Mouse (Mus musculus): ENCODE measurements around the gene Uso1.

Uso1 gene

GRCm38 (mm10) chr5:92137239-92138046 lies at the start of gene Uso1:
TSS of gene Uso1 (plus strand) at chr5:92137938.
- DNase-seq = peak; percentile 99

DNA sequence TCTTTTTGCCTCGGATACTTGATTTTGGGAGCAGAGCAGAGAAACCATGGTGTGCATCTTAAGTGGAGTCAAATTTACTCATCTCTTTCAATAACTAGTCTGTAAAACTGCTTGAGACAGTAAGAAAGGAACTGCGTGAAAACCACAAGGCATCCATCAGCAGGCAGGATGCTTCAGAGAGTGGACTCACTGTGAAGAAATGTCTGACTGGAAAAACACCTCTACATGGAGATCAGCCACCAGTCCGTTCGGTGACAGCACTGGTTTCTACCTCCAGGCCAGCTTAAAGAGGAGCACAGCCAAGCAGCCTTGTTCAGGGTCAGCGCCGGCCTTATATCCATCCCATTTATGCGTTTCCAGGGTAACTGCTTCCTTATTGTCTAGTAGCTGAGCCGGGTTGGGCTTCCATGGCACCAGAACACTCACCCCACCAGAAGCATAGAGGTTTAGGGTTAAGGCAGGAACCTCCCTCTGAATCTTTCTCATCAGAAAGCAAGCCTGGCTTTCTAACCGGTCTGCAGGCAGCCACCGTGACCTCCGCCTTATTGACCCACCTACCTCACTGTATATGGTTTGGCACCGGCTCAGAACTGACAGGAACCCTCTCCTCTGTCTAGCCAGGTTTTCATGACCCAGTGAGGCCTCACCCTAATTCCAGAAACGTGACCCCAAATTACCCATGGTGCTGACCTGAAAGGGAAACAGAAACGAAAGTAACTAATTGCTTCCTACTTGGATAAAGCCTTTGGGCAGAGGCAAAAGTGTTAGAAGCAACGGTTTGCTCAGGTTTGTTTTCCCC lies 44.3 kb upstream of the Uso1 start:
- peak in 1 of 2 experiments; percentile 15 for DNase-seq

DNA sequence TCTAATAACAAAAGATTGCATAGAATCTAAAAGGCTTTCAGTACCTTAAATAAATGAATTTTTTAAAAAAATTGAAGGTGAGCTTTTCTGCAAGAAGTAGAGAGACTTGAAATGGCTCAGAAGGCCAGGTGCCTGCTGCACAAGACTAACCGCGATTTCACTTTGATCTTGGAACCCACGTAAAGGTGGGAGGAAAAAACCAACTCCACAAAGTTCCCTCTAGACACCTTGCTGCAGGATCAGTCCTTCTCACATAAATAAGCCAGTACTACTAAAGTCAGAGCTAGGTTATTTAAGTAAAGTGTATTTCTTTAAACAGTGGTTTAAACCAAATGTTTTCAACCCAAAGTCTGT lies 43.7 kb upstream of the Uso1 start:
- DNase-seq = no peak

DNA sequence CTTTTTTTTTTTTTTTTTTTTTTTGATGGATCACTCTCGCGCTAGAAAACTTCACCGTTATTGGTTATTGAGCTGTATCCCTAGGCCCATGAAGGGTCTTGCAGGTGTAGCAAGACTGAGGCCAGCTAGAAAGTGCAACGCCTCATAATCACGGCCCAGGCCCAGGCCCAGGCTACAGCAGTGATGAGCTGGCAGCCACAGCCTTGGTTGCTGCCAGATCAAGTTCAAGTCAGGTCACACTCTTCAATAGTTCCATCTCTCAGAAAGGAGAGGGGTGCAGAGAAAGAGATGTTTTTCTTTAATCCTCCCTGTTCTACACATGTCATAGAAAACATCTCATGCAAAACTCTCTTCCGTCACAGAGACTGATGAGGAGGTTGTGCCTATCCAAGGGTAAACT lies 41.0 kb upstream of the Uso1 start:
- DNase-seq = no peak

GRCm38 (mm10) chr5:92097779-92098178 lies 40.0 kb upstream of the Uso1 start:
- no peak for DNase-seq

GRCm38 (mm10) chr5:92098351-92099109 lies 39.2 kb upstream of the Uso1 start:
- DNase-seq = peak; percentile 39 to 50

GRCm38 (mm10) chr5:92101601-92102000 lies 36.1 kb upstream of the Uso1 start:
- no peak for DNase-seq

GRCm38 (mm10) chr5:92103062-92103461 lies 34.7 kb upstream of the Uso1 start:
- no peak for DNase-seq

DNA sequence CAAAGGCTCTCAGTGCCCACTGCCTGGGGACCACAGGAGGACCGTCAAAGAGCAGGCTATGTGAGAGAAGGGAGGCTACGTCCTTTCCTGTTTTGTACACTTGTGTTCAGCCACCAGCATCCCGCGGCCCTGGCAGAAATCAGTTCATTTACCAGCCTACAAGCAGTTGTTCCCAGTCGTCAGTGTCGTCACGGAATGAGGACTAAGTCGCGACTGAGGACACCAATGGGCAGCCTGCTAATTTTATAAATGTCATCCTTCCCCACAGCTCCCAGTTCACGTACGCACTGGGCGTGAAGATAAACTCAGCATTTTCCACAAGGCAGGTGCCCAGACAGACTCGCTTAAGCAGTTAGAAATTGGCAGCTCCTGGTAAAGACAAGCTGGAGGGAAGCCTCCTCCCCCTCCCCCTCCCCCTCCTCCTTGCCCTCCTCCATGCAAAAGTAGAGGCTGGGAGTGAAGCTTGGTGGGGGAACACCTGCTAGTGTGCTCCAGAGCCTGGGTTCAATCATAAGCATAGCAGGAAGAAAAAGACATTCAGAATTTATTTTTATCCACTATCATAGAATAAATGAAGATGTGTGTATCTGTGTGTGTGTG lies 33.8 kb upstream of the Uso1 start:
- DNase-seq = no peak

DNA sequence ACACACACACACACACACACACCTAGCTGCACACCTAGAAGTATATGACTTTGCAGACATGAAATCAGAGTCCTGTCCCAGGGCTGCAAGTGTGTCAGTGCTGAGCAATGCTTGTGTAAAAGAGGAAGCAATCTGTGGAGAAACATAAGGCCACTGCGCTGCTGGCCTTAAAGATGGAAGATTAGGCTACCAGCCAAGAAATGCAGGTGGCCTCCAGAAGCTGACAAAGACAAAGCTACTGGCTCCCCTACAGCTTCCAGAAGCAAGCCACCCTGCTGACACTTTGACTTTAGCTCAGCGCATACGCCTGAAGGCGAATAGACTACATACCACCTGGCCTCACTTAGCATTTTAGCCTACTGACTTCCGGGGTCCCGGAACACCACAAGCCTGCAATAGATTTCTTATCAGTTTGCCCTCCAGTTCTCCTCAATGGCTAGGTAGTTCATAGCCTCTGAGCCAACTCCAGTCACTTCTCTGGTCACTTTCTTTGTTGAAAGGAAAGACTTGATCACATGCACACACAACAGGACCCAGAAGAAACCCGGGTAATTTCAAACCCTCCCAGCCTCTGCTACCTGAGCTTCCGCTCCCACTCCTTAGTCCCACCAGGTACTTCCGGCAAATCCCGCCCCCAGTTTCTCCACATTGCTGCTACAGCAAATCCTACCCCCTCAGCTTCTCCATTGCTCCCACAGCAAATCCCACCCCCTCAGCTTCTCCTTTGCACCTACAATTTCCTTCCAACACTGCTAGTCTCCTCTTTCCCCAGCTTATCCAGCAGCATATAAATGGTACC lies 31.2 kb upstream of the Uso1 start:
- DNase-seq = peak in 1 of 2 experiments; percentile 36

GRCm38 (mm10) chr5:92107282-92107681 lies 30.5 kb upstream of the Uso1 start:
- no peak for DNase-seq

DNA sequence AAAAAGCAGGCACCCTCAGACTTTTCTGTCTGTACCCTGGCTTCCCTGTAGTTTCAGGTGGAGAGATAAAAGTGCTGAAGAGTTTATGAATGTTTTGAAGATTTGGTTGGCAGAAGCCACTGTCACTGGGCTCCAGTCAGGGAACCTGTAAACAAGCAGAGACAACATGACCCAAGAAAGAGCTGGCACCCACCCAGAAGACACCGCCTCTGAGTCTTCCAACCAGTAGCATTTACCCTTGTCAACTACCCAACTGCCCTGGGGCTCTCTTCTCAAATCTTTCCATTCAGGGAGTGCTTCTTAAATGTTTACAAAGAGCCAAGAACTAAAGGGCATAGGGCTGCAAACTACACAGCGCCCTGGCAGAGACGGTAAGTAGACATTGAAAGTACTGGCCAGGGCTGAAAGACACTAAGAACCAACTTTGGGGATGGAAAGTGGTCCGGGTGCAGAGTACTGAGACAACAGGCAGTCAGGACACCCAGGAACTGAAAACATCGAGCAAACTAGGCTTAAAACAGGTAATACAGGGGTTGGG lies 26.9 kb upstream of the Uso1 start:
- peak in 1 of 2 experiments; percentile 19 for DNase-seq

GRCm38 (mm10) chr5:92112175-92112574 lies 25.6 kb upstream of the Uso1 start:
- DNase-seq = no peak

DNA sequence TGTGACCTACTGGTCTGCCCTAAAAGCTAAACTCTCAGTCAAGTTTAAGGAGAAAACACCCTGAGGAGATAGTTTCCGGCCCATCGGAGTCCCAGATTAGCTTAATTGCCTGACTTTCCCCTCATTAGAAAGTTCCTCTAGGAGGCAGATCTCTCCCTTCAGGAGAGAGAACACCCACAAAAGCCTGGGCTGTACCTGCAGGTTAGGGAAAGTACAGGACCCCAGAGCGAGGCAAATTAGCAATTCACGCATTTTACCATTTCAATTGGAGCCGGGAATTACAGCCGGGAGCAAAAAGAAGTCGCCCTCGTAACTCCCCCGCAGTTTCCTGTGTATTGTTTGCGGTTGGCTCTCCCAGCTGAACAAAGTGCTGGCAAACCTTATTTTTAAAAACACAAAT lies 25.2 kb upstream of the Uso1 start:
- DNase-seq = no peak

- DNase-seq = no peak
These were observed 24.3 kb upstream of the Uso1 start for GRCm38 (mm10) chr5:92113484-92113883.

GRCm38 (mm10) chr5:92114223-92114622 lies 23.5 kb upstream of the Uso1 start:
- DNase-seq = no peak

DNA sequence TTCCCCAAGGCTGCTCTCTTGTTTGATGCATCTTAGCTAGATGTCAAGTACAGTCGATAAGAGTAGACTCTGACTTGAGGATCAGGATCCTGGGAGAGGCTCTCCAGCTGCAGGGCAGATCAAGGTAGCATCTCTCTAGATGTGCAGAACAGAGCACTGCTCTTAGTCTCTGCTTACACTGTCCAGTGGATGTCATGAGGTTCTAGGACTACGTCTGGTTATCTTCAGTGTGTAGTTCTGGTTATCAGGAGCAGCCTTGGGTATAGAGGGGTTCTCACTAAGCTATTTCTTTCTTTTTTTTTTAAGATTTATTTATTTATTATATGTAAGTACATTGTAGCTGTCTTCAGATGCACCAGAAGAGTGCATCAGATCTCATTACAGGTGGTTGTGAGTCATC lies 22.8 kb upstream of the Uso1 start:
- no peak for DNase-seq

- peak; percentile 60 to 69 for DNase-seq
These were observed 19.8 kb upstream of the Uso1 start for GRCm38 (mm10) chr5:92117823-92118403.

DNA sequence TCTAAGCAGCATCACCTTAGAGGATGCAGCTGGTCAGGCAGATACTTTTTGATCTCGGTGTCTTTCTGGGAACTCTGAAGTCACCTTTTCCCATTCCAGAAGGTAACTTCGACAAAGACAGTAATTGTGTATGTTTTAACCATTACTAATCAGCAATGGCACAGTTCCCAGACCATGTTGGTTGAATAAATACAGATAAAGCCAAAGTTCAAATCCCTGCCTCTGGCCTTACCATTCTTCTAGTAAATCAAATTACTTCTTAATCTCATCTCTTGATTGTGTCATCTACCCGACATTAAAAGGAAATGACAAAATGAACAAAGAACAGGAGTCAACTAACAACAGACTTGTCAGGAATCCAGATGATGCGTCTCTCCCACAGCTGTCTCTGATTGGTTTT lies 16.1 kb upstream of the Uso1 start:
- DNase-seq = no peak

DNA sequence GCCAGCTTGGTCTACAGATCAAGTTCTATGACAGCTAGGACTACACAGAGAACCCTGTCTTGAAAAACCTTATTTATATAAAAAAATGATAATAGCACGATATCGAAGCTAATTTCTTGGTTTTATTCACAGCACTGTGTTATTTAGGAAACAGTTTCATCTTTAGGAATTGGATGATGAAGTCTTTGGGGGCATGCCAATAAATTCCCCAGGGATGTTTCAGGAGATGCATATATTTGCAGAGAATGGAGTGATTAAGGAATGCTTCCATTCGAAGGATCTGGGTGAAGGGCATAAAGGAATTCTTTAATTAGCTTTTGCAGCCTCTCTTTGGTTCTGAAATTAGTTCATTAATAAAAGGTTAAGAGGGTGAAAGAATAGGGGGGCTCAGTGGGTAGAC lies 12.3 kb upstream of the Uso1 start:
- no peak for DNase-seq

DNA sequence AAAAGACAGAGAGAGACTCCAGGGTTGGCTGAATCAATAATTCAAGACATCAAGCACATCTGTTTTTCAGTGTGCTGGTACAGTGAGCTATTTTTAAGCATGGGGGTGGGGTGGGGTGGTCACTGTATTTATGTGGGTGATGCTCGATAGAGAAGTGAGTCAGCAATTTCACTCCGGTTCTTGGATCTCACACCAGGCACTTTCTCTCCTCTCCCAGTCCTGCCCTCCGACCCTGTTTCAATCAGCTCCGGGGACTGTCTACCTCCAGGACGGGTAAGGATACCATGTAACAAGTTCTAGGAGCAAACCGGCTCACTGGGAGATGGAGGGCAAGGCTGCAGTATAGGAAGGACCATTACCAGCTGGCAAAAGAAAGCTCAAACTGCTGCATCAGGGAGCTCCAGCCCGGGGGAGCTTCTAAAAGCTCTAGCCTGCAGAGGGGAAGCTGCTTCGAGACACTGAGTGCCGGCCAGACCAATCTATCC lies 10.6 kb upstream of the Uso1 start:
- no peak for DNase-seq
